Mouse (Mus musculus) midbrain, embryonic 13.5 days (tissue): Measurements from ENCODE around the gene Ubxn4. TPM values are rescaled to one million over a fixed set of nuclear protein-coding genes. Genes with fewer than 3 reads are reported as not detected.
A peak's percentile ranks its signal among the peaks of the same experiment; 100 is the strongest.

ENCODE experiments used
- ATAC-seq: fragments of 200-750 bp; cut with Nextera tagmentation; 2 replicates; pipeline ENCODE4 v1.8.0; 2017; ENCODE audit warnings: mild to moderate bottlenecking, moderate TSS enrichment, moderate library complexity
- H3K27ac ChIP-seq: fragments of 300-500 bp; sonication (generic); 2 replicates; pipeline ENCODE4 v1.5.1; 2015; ENCODE audit warnings: inconsistent platforms, mild to moderate bottlenecking, moderate library complexity
- H3K27me3 ChIP-seq: fragments of 300-500 bp; sonication (generic); 2 replicates; pipeline ENCODE4 v1.6.1; 2015; ENCODE audit warnings: mild to moderate bottlenecking, inconsistent platforms
- H3K36me3 ChIP-seq: fragments of 300-500 bp; sonication (generic); 2 replicates; pipeline ENCODE4 v1.6.1; 2015; ENCODE audit warnings: mild to moderate bottlenecking, inconsistent platforms
- H3K4me1 ChIP-seq: fragments of 300-500 bp; sonication (generic); replicated peaks from 2 replicates; pipeline ENCODE4 v1.6.1; 2015; ENCODE audit warnings: inconsistent platforms
- H3K4me2 ChIP-seq: fragments of 300-500 bp; sonication (generic); replicated peaks from 2 replicates; pipeline ENCODE4 v1.6.1; 2015; ENCODE audit warnings: moderate library complexity, mild to moderate bottlenecking, inconsistent platforms
- H3K4me3 ChIP-seq: fragments of 300-500 bp; sonication (generic); replicated peaks from 2 replicates; pipeline ENCODE4 v1.5.1; 2015; ENCODE audit warnings: mild to moderate bottlenecking, inconsistent platforms
- H3K9ac ChIP-seq: fragments of 300-500 bp; sonication (generic); replicated peaks from 2 replicates; pipeline ENCODE4 v1.6.1; 2015; ENCODE audit warnings: mild to moderate bottlenecking, inconsistent platforms
- H3K9me3 ChIP-seq: fragments of 300-500 bp; sonication (generic); 2 replicates; pipeline ENCODE4 v1.6.1; 2016; ENCODE audit warnings: mild to moderate bottlenecking, inconsistent platforms
- WGBS: fragments of 180-500 bp; shearing (Covaris S2); methylation state at CpG from one replicate; pipeline ENCODE4 v1.1.7; 2015; 5-methylcytosine and 5-hydroxymethylcytosine counted together
- polyA plus RNA-seq: library from polyadenylated mRNA; unstranded; fragments of >200 nt; fragmentation: Nextera tagmentation; extraction: Ambion mirVana; gene quantifications from 2 replicates; pipeline ENCODE4 v1.2.1, GENCODE M21; 2015

The Ubxn4 gene
- polyA plus RNA-seq, 1 experiment from 2014 or later: 84.6 TPM

- WGBS: 95% methylated on average over 3 of the region's 3 CpGs
- Histone ChIP-seq H3K4me2 (no peak overlapping the region), H3K27me3 (no peaks in the 10 kb centered on the region), H3K36me3 (peaks cover 80% of the 10 kb centered on the region), H3K4me1 (no peaks in the 10 kb centered on the region), H3K9me3 (peaks cover 6% of the 10 kb centered on the region; the same call in 1 of the 2 replicates), H3K9ac (no peak overlapping the region), H3K4me3 (no peak overlapping the region), H3K27ac (no peak overlapping the region)
- ATAC-seq: no peak
These were observed 34.8 kb downstream of the Ubxn4 start for GRCm38 (mm10) chr1:128278563-128278962.

GRCm38 (mm10) chr1:128281753-128282152, 38.0 kb downstream of the Ubxn4 start:
- Histone ChIP-seq H3K36me3 (peaks cover 61% of the 10 kb centered on the region), H3K4me1 (no peaks in the 10 kb centered on the region), H3K27me3 (no peaks in the 10 kb centered on the region), H3K9ac (no peak overlapping the region), H3K27ac (no peak overlapping the region), H3K4me3 (no peak overlapping the region), H3K4me2 (no peak overlapping the region), H3K9me3 (peaks cover 6% of the 10 kb centered on the region; the same call in 1 of the 2 replicates)
- no peak for ATAC-seq
- WGBS: 97% methylated on average over 3 of the region's 3 CpGs

- Histone ChIP-seq H3K36me3 (peaks cover 49% of the 10 kb centered on the region), H3K9me3 (peaks cover 6% of the 10 kb centered on the region; the same call in 1 of the 2 replicates), H3K4me3 (no peak overlapping the region), H3K9ac (no peak overlapping the region), H3K27me3 (no peaks in the 10 kb centered on the region), H3K4me2 (no peak overlapping the region), H3K4me1 (no peaks in the 10 kb centered on the region), H3K27ac (no peak overlapping the region)
- 95% methylated on average over 3 of the region's 3 CpGs for WGBS
- no peak for ATAC-seq
These were observed 39.2 kb downstream of the Ubxn4 start for GRCm38 (mm10) chr1:128282924-128283323.

GRCm38 (mm10) chr1:128284157-128284690, 40.5 kb downstream of the Ubxn4 start:
- Histone ChIP-seq H3K4me1 (no peaks in the 10 kb centered on the region), H3K4me2 (no peak overlapping the region), H3K36me3 (peaks cover 38% of the 10 kb centered on the region), H3K9me3 (peaks cover 6% of the 10 kb centered on the region; the same call in 1 of the 2 replicates), H3K4me3 (no peak overlapping the region), H3K27ac (no peak overlapping the region), H3K27me3 (no peaks in the 10 kb centered on the region), H3K9ac (no peak overlapping the region)
- 93% methylated on average over 8 of the region's 8 CpGs for WGBS
- ATAC-seq: no peak

- Histone ChIP-seq H3K9me3 (peaks cover 6% of the 10 kb centered on the region; the same call in 1 of the 2 replicates), H3K4me1 (no peaks in the 10 kb centered on the region), H3K27ac (no peak overlapping the region), H3K36me3 (peaks cover 29% of the 10 kb centered on the region), H3K9ac (no peak overlapping the region), H3K4me3 (no peak overlapping the region), H3K4me2 (no peak overlapping the region), H3K27me3 (no peaks in the 10 kb centered on the region)
- ATAC-seq: peak; percentile 40; the same call in 1 of the 2 replicates
- WGBS: 85% methylated on average over 9 of the region's 9 CpGs
These were observed 41.4 kb downstream of the Ubxn4 start for GRCm38 (mm10) chr1:128285136-128285535.

- Histone ChIP-seq H3K4me1 (no peaks in the 10 kb centered on the region), H3K27ac (no peak overlapping the region), H3K4me2 (no peak overlapping the region), H3K36me3 (0 out of 2 replicates have a peak, but pooled peaks cover 3% of the 10 kb centered on the region), H3K4me3 (no peak overlapping the region), H3K9me3 (no peaks in the 10 kb centered on the region), H3K9ac (no peak overlapping the region), H3K27me3 (no peaks in the 10 kb centered on the region)
- no peak for ATAC-seq
- 89% methylated on average over 5 of the region's 5 CpGs for WGBS
These were observed 46.5 kb downstream of the Ubxn4 start for GRCm38 (mm10) chr1:128290295-128290694.

GRCm38 (mm10) chr1:128293524-128293923, 49.8 kb downstream of the Ubxn4 start:
- H3K4me1 ChIP-seq: no peaks in the 10 kb centered on the region
- H3K4me2 ChIP-seq: no peak overlapping the region
- H3K36me3 ChIP-seq: no peaks in the 10 kb centered on the region
- no peak overlapping the region for H3K27ac ChIP-seq
- H3K9me3 ChIP-seq: no peaks in the 10 kb centered on the region
- H3K4me3 ChIP-seq: no peak overlapping the region
- H3K9ac ChIP-seq: no peak overlapping the region
- WGBS: 93% methylated on average over 12 of the region's 12 CpGs
- no peaks in the 10 kb centered on the region for H3K27me3 ChIP-seq
- no peak for ATAC-seq

GRCm38 (mm10) chr1:128295296-128295695, 51.5 kb downstream of the Ubxn4 start:
- 0 out of 2 replicates have a peak, but pooled peaks have one; percentile 65 for ATAC-seq
- no peaks in the 10 kb centered on the region for H3K36me3 ChIP-seq
- H3K4me1 ChIP-seq: no peaks in the 10 kb centered on the region
- H3K4me2 ChIP-seq: no peak overlapping the region
- H3K4me3 ChIP-seq: no peak overlapping the region
- no peak overlapping the region for H3K27ac ChIP-seq
- no peak overlapping the region for H3K9ac ChIP-seq
- H3K27me3 ChIP-seq: no peaks in the 10 kb centered on the region
- WGBS: 84% methylated on average over 8 of the region's 8 CpGs
- H3K9me3 ChIP-seq: no peaks in the 10 kb centered on the region

- 0 out of 2 replicates have a peak, but pooled peaks have one; percentile 14 for ATAC-seq
These were observed 52.2 kb downstream of the Ubxn4 start for GRCm38 (mm10) chr1:128295717-128296528.

GRCm38 (mm10) chr1:128303900-128304299, 60.1 kb downstream of the Ubxn4 start:
- no peak for ATAC-seq

More at GRCm38 (mm10) chr1:128295717-128296528, 52.2 kb downstream of the Ubxn4 start:
- no peak overlapping the region for H3K4me3 ChIP-seq
- H3K4me1 ChIP-seq: no peaks in the 10 kb centered on the region
- H3K9me3 ChIP-seq: no peaks in the 10 kb centered on the region
- no peak overlapping the region for H3K9ac ChIP-seq
- no peaks in the 10 kb centered on the region for H3K27me3 ChIP-seq
- H3K4me2 ChIP-seq: no peak overlapping the region
- 69% methylated on average over 5 of the region's 5 CpGs for WGBS
- H3K27ac ChIP-seq: no peak overlapping the region
- no peaks in the 10 kb centered on the region for H3K36me3 ChIP-seq

GRCm38 (mm10) chr1:128309043-128309442, 65.3 kb downstream of the Ubxn4 start:
- Histone ChIP-seq H3K4me2 (no peak overlapping the region), H3K27ac (no peak overlapping the region), H3K27me3 (no peaks in the 10 kb centered on the region), H3K4me1 (no peaks in the 10 kb centered on the region), H3K9me3 (no peaks in the 10 kb centered on the region), H3K9ac (no peak overlapping the region), H3K4me3 (no peak overlapping the region), H3K36me3 (no peaks in the 10 kb centered on the region)
- ATAC-seq: no peak
- 78% methylated on average over 3 of the region's 3 CpGs for WGBS

More at GRCm38 (mm10) chr1:128303900-128304299, 60.1 kb downstream of the Ubxn4 start:
- Histone ChIP-seq H3K27me3 (no peaks in the 10 kb centered on the region), H3K4me1 (no peaks in the 10 kb centered on the region), H3K36me3 (0 out of 2 replicates have a peak, but pooled peaks cover 5% of the 10 kb centered on the region), H3K9ac (no peak overlapping the region), H3K27ac (no peak overlapping the region), H3K9me3 (no peaks in the 10 kb centered on the region), H3K4me3 (no peak overlapping the region), H3K4me2 (no peak overlapping the region)
- WGBS: 84% methylated on average over 16 of the region's 16 CpGs

- no peak overlapping the region for H3K9ac ChIP-seq
- no peaks in the 10 kb centered on the region for H3K27me3 ChIP-seq
- no peak overlapping the region for H3K27ac ChIP-seq
- no peak overlapping the region for H3K4me2 ChIP-seq
- H3K4me1 ChIP-seq: no peaks in the 10 kb centered on the region
- no peaks in the 10 kb centered on the region for H3K36me3 ChIP-seq
- 71% methylated on average over 4 of the region's 4 CpGs for WGBS
- no peak for ATAC-seq
- H3K4me3 ChIP-seq: no peak overlapping the region
- no peaks in the 10 kb centered on the region for H3K9me3 ChIP-seq
These were observed 70.9 kb downstream of the Ubxn4 start for GRCm38 (mm10) chr1:128314665-128315064.
